Mouse (Mus musculus) stomach, postnatal 0 days (tissue): ENCODE results near the gene Pik3c2a.

ENCODE experiments used
- CTCF ChIP-seq: IDR thresholded peaks from 2 replicates; pipeline ENCODE4 v1.5.1; 2016; ENCODE audit warnings: antibody characterized with exemption, low read depth, mild to moderate bottlenecking, moderate library complexity
- EP300 ChIP-seq: optimal IDR thresholded peaks from 2 replicates; pipeline ENCODE3; 2016; ENCODE audit warnings: antibody characterized with exemption

DNA sequence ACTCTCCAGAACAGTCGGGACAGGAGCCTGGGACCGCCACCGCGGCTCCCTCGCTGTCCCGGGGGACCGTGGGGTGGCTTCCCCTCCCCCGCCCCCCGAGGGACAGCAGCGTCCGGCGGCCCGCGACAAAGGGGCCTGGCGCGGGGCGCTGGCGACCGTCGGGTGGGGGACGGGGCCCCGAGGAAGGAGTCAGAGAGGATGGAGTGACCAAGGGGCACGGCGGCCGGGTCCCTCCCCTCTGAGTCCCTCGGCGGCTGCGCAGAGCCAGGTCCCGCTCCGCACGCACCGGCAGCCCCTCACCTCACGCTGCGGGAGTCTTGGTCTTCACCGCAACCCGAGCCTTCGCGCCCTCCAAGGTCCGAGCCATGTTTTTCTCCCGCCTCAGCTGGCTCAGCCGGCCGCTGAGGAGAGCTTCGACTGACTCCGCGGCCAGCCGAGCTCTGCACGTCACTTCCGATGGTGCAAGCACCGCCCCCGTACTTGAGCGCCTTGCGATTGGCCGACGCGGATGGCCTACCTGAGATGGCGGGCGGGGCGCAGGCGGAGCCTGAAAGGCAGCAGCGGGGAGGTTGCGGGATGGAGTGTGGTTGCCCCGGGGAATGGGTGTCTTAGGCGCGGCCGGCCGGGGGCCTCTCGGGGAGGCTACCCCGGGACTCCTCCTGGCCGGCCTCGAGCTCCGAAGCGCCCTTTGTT, at the start of gene Pik3c2a:
- TF ChIP-seq CTCF, result no peak
- no peak for TF ChIP-seq EP300
